Mouse (Mus musculus) activated CD4-positive, CD25-positive, alpha-beta regulatory T cell (primary cell): ENCODE results near the gene Hells. TPM values are rescaled to one million over a fixed set of nuclear protein-coding genes. Genes with fewer than 3 reads are reported as not detected.

ENCODE experiments used
- polyA plus RNA-seq, 2 experiments: library from polyadenylated mRNA; unstranded; fragments of 100-300 nt; shearing (Covaris generic); gene quantifications; one replicate each; pipeline ENCODE4 v1.2.1; 2017

Gene Hells
- 10 to 100 TPM; 26.0 to 31.7 TPM for polyA plus RNA-seq

DNA sequence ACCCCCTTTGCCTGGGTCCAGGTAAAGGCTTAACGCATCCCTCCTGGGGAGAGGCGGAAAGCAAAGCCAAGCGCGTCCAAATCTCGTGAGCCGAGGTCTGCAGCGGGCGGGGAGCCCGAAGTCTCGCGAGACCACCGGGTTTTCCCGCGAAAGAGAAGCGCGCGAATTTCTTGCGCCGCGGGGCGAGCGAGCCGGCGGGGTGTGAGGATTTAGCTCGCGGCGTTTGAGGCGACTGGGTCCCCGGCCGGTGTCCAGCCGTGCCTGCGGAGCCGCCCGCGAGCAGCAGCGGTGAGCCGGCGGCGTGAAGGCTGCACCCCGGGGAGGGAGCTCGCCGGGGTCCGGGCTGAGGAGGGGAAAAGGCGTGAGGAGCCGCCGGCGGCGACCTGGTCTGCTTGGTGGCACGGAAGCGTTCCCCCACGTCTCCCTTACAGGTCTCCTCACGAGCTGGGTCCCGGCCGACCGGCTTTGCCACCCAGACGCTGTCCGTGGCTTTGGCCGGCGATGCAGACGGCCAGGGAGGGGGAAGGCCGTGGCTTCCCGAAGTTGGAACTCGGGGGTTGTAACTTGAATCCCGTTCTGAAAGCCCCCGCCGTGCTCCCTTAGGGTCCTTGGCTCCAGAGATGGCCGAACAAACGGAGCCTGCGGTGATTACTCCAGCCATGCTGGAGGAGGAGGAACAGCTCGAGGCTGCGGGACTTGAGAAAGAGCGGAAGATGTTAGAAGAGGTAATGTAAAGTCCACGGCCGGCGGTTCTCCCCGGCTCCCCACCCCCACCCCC, at the start of gene Hells:
Gene Hells, plus strand, starts transcription at position 128 of the 778 bp plus-strand sequence.

DNA sequence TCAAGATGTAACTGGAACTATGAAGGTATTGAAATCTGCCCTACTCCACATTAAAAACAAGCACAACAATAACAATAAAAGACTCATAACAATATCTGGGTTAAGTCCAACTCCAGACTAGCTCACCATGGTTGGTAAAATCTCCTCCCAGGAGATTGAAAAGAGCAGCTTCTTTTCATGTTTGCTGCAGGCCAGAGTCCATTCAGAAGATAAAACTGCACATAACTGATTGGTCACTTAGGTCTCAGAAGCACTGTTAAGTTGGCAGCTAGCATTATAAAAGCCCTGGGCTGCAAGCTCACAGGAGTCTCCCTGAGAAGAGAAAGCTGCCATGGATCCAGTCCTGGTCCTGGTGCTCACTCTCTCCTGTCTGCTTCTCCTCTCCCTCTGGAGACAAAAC, 76.0 kb downstream of the Hells start, which contains the start of gene Cyp2c55:
Gene Cyp2c55, plus strand, starts transcription at position 305 of the 400 bp plus-strand sequence.

Other genes starting within 250 kb of the Hells start
- gene Noc3l, start 111.7 kb upstream of the Hells start, polyA plus RNA-seq: 1 to 10 TPM; 8.0 to 9.1 TPM
- gene Tbc1d12, start 94.3 kb upstream of the Hells start, polyA plus RNA-seq: 1 to 10 TPM; 1.7 to 2.6 TPM
- not detected for gene Cyp2c55, start 76.1 kb downstream of the Hells start, polyA plus RNA-seq
- not detected for gene Cyp2c65, start 130.1 kb downstream of the Hells start, polyA plus RNA-seq
- under 1 TPM in 1 of 2 experiments, not detected in 1; 0.10 TPM for gene Cyp2c66, start 183.0 kb downstream of the Hells start, polyA plus RNA-seq